Mouse (Mus musculus) midbrain, postnatal 0 days (tissue): ENCODE measurements around the gene Clgn. TPM values are rescaled to one million over a fixed set of nuclear protein-coding genes. Genes with fewer than 3 reads are reported as not detected.
"Not testable (repeated sequence)": the region's sequence is repeated elsewhere in the genome, so short reads cannot be mapped to it uniquely, and the experiment has no call there.

Experiments
- ATAC-seq: fragments of 200-750 bp; cut with Nextera tagmentation; 2 replicates; pipeline ENCODE4 v1.8.0; 2017; ENCODE audit warnings: moderate number of reproducible peaks, mild to moderate bottlenecking, moderate TSS enrichment, moderate library complexity; ENCODE audit not compliant: low FRiP score
- DNase-seq: peaks from one replicate; pipeline ENCODE4 v3.0.0-alpha.2; 2015; ENCODE audit warnings: low spot score
- H3K27ac ChIP-seq: fragments of 300-500 bp; sonication (generic); 2 replicates; pipeline ENCODE4 v1.5.1; 2014; ENCODE audit warnings: low read depth, mild to moderate bottlenecking, low read length, mixed read lengths
- H3K27me3 ChIP-seq: fragments of 300-500 bp; sonication (generic); 2 replicates; pipeline ENCODE4 v1.6.1; 2014; ENCODE audit warnings: low read length, control low read depth, mixed read lengths; ENCODE audit not compliant: insufficient read depth
- H3K36me3 ChIP-seq: fragments of 300-500 bp; sonication (generic); 2 replicates; pipeline ENCODE4 v1.6.1; 2014; ENCODE audit warnings: low read length, control low read depth, mixed read lengths; ENCODE audit not compliant: insufficient read depth
- H3K4me1 ChIP-seq: fragments of 300-500 bp; sonication (generic); 2 replicates; pipeline ENCODE4 v1.6.1; 2014; ENCODE audit warnings: mild to moderate bottlenecking, control low read depth, antibody characterized with exemption, low read length, mixed read lengths; ENCODE audit not compliant: insufficient read depth
- H3K4me2 ChIP-seq: fragments of 300-500 bp; sonication (generic); 2 replicates; pipeline ENCODE4 v1.6.1; 2014; ENCODE audit warnings: low read depth, mild to moderate bottlenecking, low read length, mixed read lengths; ENCODE audit not compliant: poor library complexity, severe bottlenecking
- H3K4me3 ChIP-seq: fragments of 300-500 bp; sonication (generic); 2 replicates; pipeline ENCODE4 v1.5.1; 2014; ENCODE audit warnings: low read depth, mild to moderate bottlenecking, low read length, moderate library complexity
- H3K9ac ChIP-seq: fragments of 300-500 bp; sonication (generic); replicated peaks from 2 replicates; pipeline ENCODE4 v1.6.1; 2014; ENCODE audit warnings: mild to moderate bottlenecking, low read length, moderate library complexity, mixed read lengths; ENCODE audit not compliant: poor library complexity, severe bottlenecking
- H3K9me3 ChIP-seq: fragments of 300-500 bp; sonication (generic); 2 replicates; pipeline ENCODE4 v1.6.1; 2016; ENCODE audit warnings: low read length, control low read depth
- CTCF ChIP-seq: IDR thresholded peaks from 2 replicates; pipeline ENCODE4 v1.5.1; 2016; ENCODE audit warnings: antibody characterized with exemption, mild to moderate bottlenecking
- WGBS: fragments of 180-500 bp; shearing (Covaris S2); extraction: QIAGEN DNeasy Blood & Tissue Kit; methylation state at CpG from one replicate; pipeline ENCODE4 v1.1.7; 2014; 5-methylcytosine and 5-hydroxymethylcytosine counted together
- polyA plus RNA-seq: library from polyadenylated mRNA; unstranded; fragments of >200 nt; fragmentation: Nextera tagmentation; extraction: Ambion mirVana; gene quantifications from 2 replicates; pipeline ENCODE4 v1.2.1, GENCODE M21; 2015
- total RNA-seq: library from RNA; depleted of rRNA; stranded (reverse); fragments of >200 nt; gene quantifications from 2 replicates; pipeline ENCODE4 v1.2.3, GENCODE M21; 2014

Clgn gene
- total and polyA plus RNA-seq, 2 experiments from 2014 or later: 5.6 to 11.4 TPM

DNA sequence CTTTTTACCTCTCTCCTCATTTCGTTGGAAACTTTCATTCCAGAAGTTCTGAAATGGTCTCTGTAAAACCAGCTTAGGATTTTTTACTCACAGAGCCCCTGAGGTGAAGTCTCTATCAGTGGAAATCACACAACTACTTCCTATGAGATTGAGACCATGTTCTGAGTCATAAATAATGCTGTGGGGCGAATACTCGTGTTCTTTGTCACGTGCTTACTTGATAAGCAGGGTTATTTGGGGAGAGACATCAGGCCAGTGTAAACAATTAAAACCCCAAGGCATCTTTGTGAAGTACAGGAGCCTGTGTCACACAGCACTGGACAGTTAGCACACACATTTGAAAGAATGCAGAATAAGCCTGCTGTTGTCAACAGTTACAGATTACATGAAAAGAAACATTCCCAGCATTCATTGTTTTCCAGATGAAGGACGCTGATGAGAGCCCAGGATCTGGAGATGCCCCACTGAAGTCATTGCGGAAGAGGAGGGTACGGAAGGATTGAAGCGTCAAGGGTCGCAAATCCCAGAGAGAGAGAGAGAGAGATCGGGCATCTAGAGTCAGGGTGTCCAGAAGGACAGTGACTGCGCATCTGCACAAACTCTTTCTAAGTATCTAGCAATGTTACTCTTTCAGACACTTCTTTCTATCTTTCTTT is 36.6 kb downstream of the Clgn start:
- 78% methylated on average over 11 of the region's 11 CpGs for WGBS
- no peak for TF ChIP-seq CTCF
- no peaks in the 10 kb centered on the region for H3K9me3 ChIP-seq
- no peak overlapping the region for H3K9ac ChIP-seq
- H3K27ac ChIP-seq: no peak overlapping the region
- no peaks in the 10 kb centered on the region for H3K27me3 ChIP-seq
- H3K4me1 ChIP-seq: no peaks in the 10 kb centered on the region
- no peak overlapping the region for H3K4me2 ChIP-seq
- H3K4me3 ChIP-seq: no peak overlapping the region
- peaks cover 10% of the 10 kb centered on the region; the same call in 1 of the 2 replicates for H3K36me3 ChIP-seq
- DNase-seq: no peak
- ATAC-seq: no peak

GRCm38 (mm10) chr8:83426949-83427348 is 37.3 kb downstream of the Clgn start:
- H3K27ac ChIP-seq: no peak overlapping the region
- TF ChIP-seq CTCF: no peak
- H3K27me3 ChIP-seq: no peaks in the 10 kb centered on the region
- H3K4me2 ChIP-seq: no peak overlapping the region
- ATAC-seq (no peak), DNase-seq (no peak)
- no peaks in the 10 kb centered on the region for H3K4me1 ChIP-seq
- whole genome bisulfite sequencing: 84% methylated on average over 7 of the region's 7 CpGs
- H3K9me3 ChIP-seq: no peaks in the 10 kb centered on the region
- no peak overlapping the region for H3K4me3 ChIP-seq
- peaks cover 10% of the 10 kb centered on the region; the same call in 1 of the 2 replicates for H3K36me3 ChIP-seq
- no peak overlapping the region for H3K9ac ChIP-seq

GRCm38 (mm10) chr8:83428621-83429020 is 39.0 kb downstream of the Clgn start:
- not testable (repeated sequence) for H3K27ac ChIP-seq, H3K4me3 ChIP-seq, H3K27me3 ChIP-seq, H3K9me3 ChIP-seq, H3K4me2 ChIP-seq, DNase-seq, H3K9ac ChIP-seq, ATAC-seq, H3K4me1 ChIP-seq
- H3K36me3 ChIP-seq: peaks cover 11% of the 10 kb centered on the region
- WGBS: 91% methylated on average over 3 of the region's 3 CpGs

GRCm38 (mm10) chr8:83429071-83429524 is 39.4 kb downstream of the Clgn start:
- H3K9ac ChIP-seq: no peak overlapping the region
- no peak for ATAC-seq
- no peaks in the 10 kb centered on the region for H3K27me3 ChIP-seq
- 75% methylated on average over 4 of the region's 4 CpGs for WGBS
- no peak overlapping the region for H3K4me2 ChIP-seq
- no peak overlapping the region for H3K4me3 ChIP-seq
- no peaks in the 10 kb centered on the region for H3K9me3 ChIP-seq
- no peaks in the 10 kb centered on the region for H3K4me1 ChIP-seq
- TF ChIP-seq CTCF: no peak
- no peak overlapping the region for H3K27ac ChIP-seq
- H3K36me3 ChIP-seq: peaks cover 16% of the 10 kb centered on the region
- no peak for DNase-seq

DNA sequence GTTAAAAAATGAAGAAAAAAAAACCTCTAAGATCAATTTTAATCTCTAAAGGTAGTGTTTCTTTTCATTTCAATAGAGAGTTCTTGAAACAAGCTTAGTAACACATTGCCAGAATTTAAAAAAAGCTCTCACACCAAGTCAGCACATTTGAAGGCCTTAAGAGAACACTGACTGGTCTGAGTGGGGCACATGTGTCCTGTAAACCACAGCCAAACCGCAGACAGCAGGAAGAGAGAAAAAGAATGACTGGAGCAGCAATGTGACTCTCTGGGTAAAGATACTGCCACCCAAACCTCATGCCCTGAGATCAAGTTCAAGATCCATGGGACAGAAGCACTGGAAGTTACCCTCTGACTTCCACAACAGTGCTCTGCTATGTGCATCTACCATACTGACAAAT is 47.4 kb downstream of the Clgn start:
- Histone ChIP-seq H3K4me2 (no peak overlapping the region), H3K27me3 (no peaks in the 10 kb centered on the region), H3K36me3 (peaks cover 9% of the 10 kb centered on the region), H3K4me3 (no peak overlapping the region), H3K4me1 (peaks cover 3% of the 10 kb centered on the region; the same call in 1 of the 2 replicates), H3K27ac (no peak overlapping the region), H3K9ac (no peak overlapping the region), H3K9me3 (no peaks in the 10 kb centered on the region)
- no peak for DNase-seq
- 86% methylated on average over 1 of the region's 1 CpGs for WGBS
- ATAC-seq: no peak
- TF ChIP-seq CTCF: no peak

- 1% methylated on average over 29 of the region's 29 CpGs for WGBS
- ATAC-seq (no peak), DNase-seq (peak; percentile 25)
- H3K27me3 ChIP-seq: no peaks in the 10 kb centered on the region
- H3K4me1 ChIP-seq: peaks cover 3% of the 10 kb centered on the region; the same call in 1 of the 2 replicates
- peak overlapping the region; percentile 90 for H3K4me3 ChIP-seq
- no peaks in the 10 kb centered on the region; the same call in 1 of the 2 replicates for H3K36me3 ChIP-seq
- peak overlapping the region; percentile 57 for H3K4me2 ChIP-seq
- H3K9ac ChIP-seq: peak overlapping the region; percentile 95
- H3K27ac ChIP-seq: peak overlapping the region; percentile 93
- TF ChIP-seq CTCF: no peak
- no peaks in the 10 kb centered on the region for H3K9me3 ChIP-seq
Measured at GRCm38 (mm10) chr8:83441656-83442242, 52.1 kb downstream of the Clgn start.
